ENCODE assay signal across 9 mouse cellular contexts in genomic region chr17:83218722-83219121, GRCm38 (mm10). TPM values are rescaled to one million over a fixed set of nuclear protein-coding genes. Genes with fewer than 3 reads are reported as not detected.
DNase-seq lines count a peak whose midpoint lies in the region; ATAC-seq and TF ChIP-seq lines count a peak whose summit lies in the region.
"Had no signal": no experiment of that assay in that cellular context is flagged by ENCODE, and none has a peak within 500 bp of the region (broad histone marks: within the 10 kb centered on the region; RNA-seq: fewer than 3 reads in every experiment).

No protein-coding gene starts in this region.

- 56% methylated on average over 6 of the region's 6 CpGs for WGBS in lung, embryonic 14.5 days
- 51% methylated on average over 6 of the region's 6 CpGs for WGBS in forebrain, postnatal 0 days
- 53% methylated on average over 6 of the region's 6 CpGs for WGBS in limb, embryonic 11.5 days
- 70% methylated on average over 6 of the region's 6 CpGs for WGBS in neural tube, embryonic 15.5 days

- peaks cover 29% of the 10 kb centered on the region for H3K4me1 ChIP-seq in lung, embryonic 14.5 days (ENCODE audit: insufficient read depth)
- H3K4me1 ChIP-seq in forebrain, postnatal 0 days (ENCODE audit: insufficient read depth) = peaks cover 29% of the 10 kb centered on the region
- peaks cover 60% of the 10 kb centered on the region for H3K4me1 ChIP-seq in limb, embryonic 11.5 days (ENCODE audit: control insufficient read depth, insufficient read depth, low read length)
- H3K4me1 ChIP-seq in neural tube, embryonic 15.5 days = peaks cover 76% of the 10 kb centered on the region

- H3K27ac ChIP-seq in lung, embryonic 14.5 days (ENCODE audit: low read depth) = no peak overlapping the region
- H3K27ac ChIP-seq in forebrain, postnatal 0 days (ENCODE audit: low read depth, low read length) = 0 out of 2 replicates have a peak overlapping the region, but pooled peaks have one; percentile 5
- H3K27ac ChIP-seq in limb, embryonic 11.5 days (replicated peaks; ENCODE audit: low read depth, low read length) = peak overlapping the region; percentile 36; the same call in 1 of the 2 replicates
- no peak overlapping the region for H3K27ac ChIP-seq in neural tube, embryonic 15.5 days (replicated peaks)
- H3K27ac ChIP-seq in left cerebral cortex, adult 2 months = no peak overlapping the region

- DNase-seq in lung, embryonic 14.5 days = no peak
- DNase-seq in lung, postnatal 36 days = no peak
- no peak for DNase-seq in forebrain, postnatal 0 days
- DNase-seq in limb, embryonic 11.5 days (ENCODE audit: low spot score) = peak; percentile 39
- DNase-seq in MN1 (ENCODE audit: low spot score) = no peak
- DNase-seq in left cerebral cortex, adult 2 months (ENCODE audit: extremely low spot score in 1 of 2, low spot score in 2 of 2) = no peak
- DNase-seq: kidney, adult 8-10 months had no signal

- H3K4me2 ChIP-seq in lung, embryonic 14.5 days = peak overlapping the region; percentile 96
- H3K4me2 ChIP-seq in forebrain, postnatal 0 days (ENCODE audit: low read depth) = peak overlapping the region; percentile 96
- peak overlapping the region; percentile 80 for H3K4me2 ChIP-seq in limb, embryonic 11.5 days (ENCODE audit: low read depth, severe bottlenecking)
- peak overlapping the region; percentile 94 for H3K4me2 ChIP-seq in neural tube, embryonic 15.5 days

- H3K27me3 ChIP-seq in lung, embryonic 14.5 days (ENCODE audit: insufficient read depth, low read length) = no peaks in the 10 kb centered on the region
- H3K27me3 ChIP-seq in forebrain, postnatal 0 days (ENCODE audit: insufficient read depth, low read length) = no peaks in the 10 kb centered on the region
- H3K27me3 ChIP-seq in limb, embryonic 11.5 days (ENCODE audit: control insufficient read depth, insufficient read depth, low read length) = peaks cover 59% of the 10 kb centered on the region
- H3K27me3 ChIP-seq in neural tube, embryonic 15.5 days (replicated peaks) = 0 out of 2 replicates have a peak, but pooled peaks cover 3% of the 10 kb centered on the region

- no peaks in the 10 kb centered on the region for H3K9me3 ChIP-seq in lung, embryonic 14.5 days (ENCODE audit: low read depth, low read length)
- H3K9me3 ChIP-seq in forebrain, postnatal 0 days (ENCODE audit: low read length) = no peaks in the 10 kb centered on the region
- H3K9me3 ChIP-seq in limb, embryonic 11.5 days (ENCODE audit: control insufficient read depth, low read length) = no peaks in the 10 kb centered on the region
- no peaks in the 10 kb centered on the region for H3K9me3 ChIP-seq in neural tube, embryonic 15.5 days (replicated peaks)

- peak overlapping the region; percentile 78 for H3K4me3 ChIP-seq in lung, embryonic 14.5 days (ENCODE audit: low read depth, low read length)
- H3K4me3 ChIP-seq in forebrain, postnatal 0 days (ENCODE audit: low read depth, low read length) = no peak overlapping the region
- peak overlapping the region; percentile 65 for H3K4me3 ChIP-seq in limb, embryonic 11.5 days (ENCODE audit: low read depth, low read length)
- no peak overlapping the region for H3K4me3 ChIP-seq in neural tube, embryonic 15.5 days (replicated peaks)
- H3K4me3 ChIP-seq in left cerebral cortex, adult 2 months = no peak overlapping the region

- H3K9ac ChIP-seq in lung, embryonic 14.5 days = peak overlapping the region; percentile 94; the same call in 1 of the 2 replicates
- no peak overlapping the region for H3K9ac ChIP-seq in forebrain, postnatal 0 days
- H3K9ac ChIP-seq in limb, embryonic 11.5 days (ENCODE audit: low read length) = peak overlapping the region; percentile 92
- no peak overlapping the region for H3K9ac ChIP-seq in neural tube, embryonic 15.5 days (replicated peaks)

- peaks cover 44% of the 10 kb centered on the region for H3K36me3 ChIP-seq in lung, embryonic 14.5 days (ENCODE audit: insufficient read depth)
- H3K36me3 ChIP-seq in forebrain, postnatal 0 days (ENCODE audit: insufficient read depth) = 0 out of 2 replicates have a peak, but pooled peaks cover 3% of the 10 kb centered on the region
- H3K36me3 ChIP-seq in limb, embryonic 11.5 days (ENCODE audit: control insufficient read depth, insufficient read depth, low read length) = no peaks in the 10 kb centered on the region; the same call in 1 of the 2 replicates
- H3K36me3 ChIP-seq in neural tube, embryonic 15.5 days = no peaks in the 10 kb centered on the region; the same call in 1 of the 2 replicates

- TF ChIP-seq CTCF in lung, embryonic 14.5 days (IDR thresholded peaks at IDR 0.05; ENCODE audit: low read depth) = no peak
- TF ChIP-seq CTCF in forebrain, postnatal 0 days (IDR thresholded peaks at IDR 0.05; ENCODE audit: low read depth) = no peak
- no peak for TF ChIP-seq CTCF in left cerebral cortex, adult 2 months (IDR thresholded peaks at IDR 0.05)

- ATAC-seq in lung, embryonic 14.5 days (ENCODE audit: insufficient read depth) = no peak
- no peak for ATAC-seq in forebrain, postnatal 0 days
- ATAC-seq in limb, embryonic 11.5 days (ENCODE audit: insufficient number of reproducible peaks, low FRiP score, low TSS enrichment, low read depth) = no peak
- no peak for ATAC-seq in neural tube, embryonic 15.5 days (ENCODE audit: low FRiP score)
- ATAC-seq in granulocyte monocyte progenitor cell, adult 5-6 weeks (replicated peaks; ENCODE audit: poor library complexity, severe bottlenecking) = no peak

- intact Hi-C loops in left cerebral cortex, adult 2 months (cut with DNase I) = no loop called here

RNA-seq across cellular contexts. Expression of gene Pkdcc, which starts 3.6 kb away (rescaled TPM):
- polyA plus RNA-seq in lung, embryonic 14.5 days (2014; fragmentation: Nextera tagmentation; extraction: Ambion mirVana) = 21.1 and 25.3 TPM in 2 replicates
- total RNA-seq in forebrain, postnatal 0 days (2014; rRNA removed) = 41.7 and 57.9 TPM in 2 replicates
- polyA plus RNA-seq in forebrain, postnatal 0 days (2015; fragmentation: Nextera tagmentation; extraction: Ambion mirVana) = 3.8 and 4.1 TPM in 2 replicates
- 21.8 and 22.6 TPM in 2 replicates for polyA plus RNA-seq in limb, embryonic 11.5 days (2014; fragmentation: Nextera tagmentation; extraction: Ambion mirVana)
- polyA plus RNA-seq in neural tube, embryonic 15.5 days (2015; fragmentation: Nextera tagmentation; extraction: Ambion mirVana) = 4.5 and 9.7 TPM in 2 replicates
- total RNA-seq in granulocyte monocyte progenitor cell, adult 5-6 weeks (2014; fragmentation: Nextera tagmentation) = 0.34 TPM in 1 of 2 replicates, not detected in the other
- total RNA-seq in granulocyte monocyte progenitor cell, adult 5-6 weeks (2017) = 1.8 TPM in 1 of 2 replicates, not detected in the other
- total RNA-seq in left cerebral cortex, adult 2 months (2021) = 10 to 100 TPM; 13.6 to 15.1 TPM

Comparison
In these comparisons a context has a peak if more than half of its experiments do, and no peak if none do; other contexts are left out.
1. H3K27ac ChIP-seq: peak in forebrain, postnatal 0 days (single experiment) and limb, embryonic 11.5 days (single experiment); none in lung, embryonic 14.5 days (single experiment), neural tube, embryonic 15.5 days (single experiment) and left cerebral cortex, adult 2 months (single experiment).
2. H3K4me3 ChIP-seq: peak in lung, embryonic 14.5 days (single experiment) and limb, embryonic 11.5 days (single experiment); none in forebrain, postnatal 0 days (single experiment), neural tube, embryonic 15.5 days (single experiment) and left cerebral cortex, adult 2 months (single experiment).
3. H3K9ac ChIP-seq: peak in lung, embryonic 14.5 days (single experiment) and limb, embryonic 11.5 days (single experiment); none in forebrain, postnatal 0 days (single experiment) and neural tube, embryonic 15.5 days (single experiment).
4. Peak in every context shown above with its lines, with median percentiles within 50 percentile points of each other: H3K4me2 ChIP-seq.